13 mouse cellular contexts compared by ENCODE assay signal in genomic region chr8:92080852-92081251, GRCm38 (mm10).
DNase-seq lines count a peak whose midpoint lies in the region; ATAC-seq and TF ChIP-seq lines count a peak whose summit lies in the region.
"Had no signal": no experiment of that assay in that cellular context is flagged by ENCODE, and none has a peak within 500 bp of the region (broad histone marks: within the 10 kb centered on the region; RNA-seq: fewer than 3 reads in every experiment).

No protein-coding gene starts in this region.

- H3K9me3 ChIP-seq in forebrain, embryonic 12.5 days, result no peaks in the 10 kb centered on the region
- H3K9me3 ChIP-seq in forebrain, embryonic 11.5 days (ENCODE audit: control insufficient read depth, low read length), result no peaks in the 10 kb centered on the region
- H3K9me3 ChIP-seq in forebrain, postnatal 0 days (ENCODE audit: low read length), result no peaks in the 10 kb centered on the region
- no peaks in the 10 kb centered on the region for H3K9me3 ChIP-seq in liver, embryonic 12.5 days (replicated peaks)
- H3K9me3 ChIP-seq: embryonic facial prominence, embryonic 13.5 days; limb, embryonic 15.5 days had no signal

- no peak overlapping the region for H3K27ac ChIP-seq in forebrain, embryonic 12.5 days
- H3K27ac ChIP-seq in forebrain, embryonic 11.5 days (ENCODE audit: low read depth, low read length), result no peak overlapping the region
- H3K27ac ChIP-seq in forebrain, postnatal 0 days (ENCODE audit: low read depth, low read length), result no peak overlapping the region
- H3K27ac ChIP-seq in liver, embryonic 12.5 days, result no peak overlapping the region
- H3K27ac ChIP-seq: embryonic facial prominence, embryonic 13.5 days; limb, embryonic 15.5 days had no signal

- DNase-seq in forebrain, embryonic 11.5 days (ENCODE audit: low spot score), result no peak
- DNase-seq in left cerebral cortex, postnatal 4 days, result peak; percentile 70
- DNase-seq in left cerebral cortex, adult 11 months (ENCODE audit: low spot score), result no peak
- DNase-seq in forebrain, postnatal 0 days, result peak; percentile 75
- DNase-seq in right cerebral cortex, postnatal 25 days, result peak; percentile 5
- no peak for DNase-seq in adrenal gland, postnatal 10 days
- DNase-seq: adrenal gland, adult 2 months; lung, embryonic 14.5 days; thymus, postnatal 4 days had no signal

- H3K4me3 ChIP-seq in forebrain, embryonic 12.5 days (replicated peaks), result no peak overlapping the region
- H3K4me3 ChIP-seq in forebrain, embryonic 11.5 days (ENCODE audit: low read depth, low read length), result no peak overlapping the region
- no peak overlapping the region for H3K4me3 ChIP-seq in forebrain, postnatal 0 days (ENCODE audit: low read depth, low read length)
- H3K4me3 ChIP-seq in liver, embryonic 12.5 days, result no peak overlapping the region
- H3K4me3 ChIP-seq: embryonic facial prominence, embryonic 13.5 days; limb, embryonic 15.5 days had no signal

- no peak overlapping the region for H3K4me2 ChIP-seq in forebrain, embryonic 12.5 days
- H3K4me2 ChIP-seq in forebrain, embryonic 11.5 days (ENCODE audit: low read depth, low read length, severe bottlenecking), result no peak overlapping the region
- no peak overlapping the region for H3K4me2 ChIP-seq in forebrain, postnatal 0 days (ENCODE audit: low read depth)
- H3K4me2 ChIP-seq in liver, embryonic 12.5 days, result no peak overlapping the region
- H3K4me2 ChIP-seq: embryonic facial prominence, embryonic 13.5 days; limb, embryonic 15.5 days; lung, embryonic 14.5 days had no signal

- intact Hi-C loops in left cerebral cortex, postnatal 4 days (cut with DNase I), result no loop called here

- H3K36me3 ChIP-seq in forebrain, embryonic 12.5 days (replicated peaks), result no peaks in the 10 kb centered on the region
- no peaks in the 10 kb centered on the region for H3K36me3 ChIP-seq in forebrain, embryonic 11.5 days (ENCODE audit: control insufficient read depth, insufficient read depth, low read length)
- H3K36me3 ChIP-seq in forebrain, postnatal 0 days (ENCODE audit: insufficient read depth), result no peaks in the 10 kb centered on the region
- H3K36me3 ChIP-seq in liver, embryonic 12.5 days, result no peaks in the 10 kb centered on the region
- H3K36me3 ChIP-seq: embryonic facial prominence, embryonic 13.5 days; limb, embryonic 15.5 days had no signal

- peaks cover 10% of the 10 kb centered on the region for H3K4me1 ChIP-seq in forebrain, embryonic 12.5 days
- 0 out of 2 replicates have a peak, but pooled peaks cover 2% of the 10 kb centered on the region for H3K4me1 ChIP-seq in forebrain, embryonic 11.5 days (replicated peaks; ENCODE audit: control insufficient read depth, insufficient read depth, low read length)
- no peaks in the 10 kb centered on the region for H3K4me1 ChIP-seq in forebrain, postnatal 0 days (ENCODE audit: insufficient read depth)
- no peaks in the 10 kb centered on the region for H3K4me1 ChIP-seq in liver, embryonic 12.5 days
- H3K4me1 ChIP-seq: embryonic facial prominence, embryonic 13.5 days; limb, embryonic 15.5 days had no signal

- H3K27me3 ChIP-seq in forebrain, embryonic 12.5 days, result peaks cover 71% of the 10 kb centered on the region
- peaks cover 20% of the 10 kb centered on the region for H3K27me3 ChIP-seq in forebrain, embryonic 11.5 days (ENCODE audit: control insufficient read depth, insufficient read depth, low read length)
- H3K27me3 ChIP-seq in forebrain, postnatal 0 days (ENCODE audit: insufficient read depth, low read length), result peaks cover 17% of the 10 kb centered on the region
- H3K27me3 ChIP-seq in liver, embryonic 12.5 days (replicated peaks), result peaks cover under 1% of the 10 kb centered on the region

- no peak for TF ChIP-seq CTCF in forebrain, postnatal 0 days (IDR thresholded peaks at IDR 0.05; ENCODE audit: low read depth)

- no peak overlapping the region for H3K9ac ChIP-seq in forebrain, embryonic 12.5 days
- no peak overlapping the region for H3K9ac ChIP-seq in forebrain, embryonic 11.5 days (ENCODE audit: low read length)
- H3K9ac ChIP-seq in forebrain, postnatal 0 days, result no peak overlapping the region
- H3K9ac ChIP-seq in liver, embryonic 12.5 days, result no peak overlapping the region
- H3K9ac ChIP-seq: embryonic facial prominence, embryonic 13.5 days; limb, embryonic 15.5 days; lung, embryonic 14.5 days had no signal

- 56% methylated on average over 8 of the region's 8 CpGs for WGBS in forebrain, embryonic 12.5 days
- WGBS in forebrain, embryonic 11.5 days, result 74% methylated on average over 8 of the region's 8 CpGs
- WGBS in forebrain, postnatal 0 days, result 25% methylated on average over 8 of the region's 8 CpGs
- 65% methylated on average over 8 of the region's 8 CpGs for WGBS in liver, embryonic 12.5 days (ENCODE audit: insufficient replicate concordance)

- ATAC-seq in forebrain, embryonic 12.5 days (ENCODE audit: low FRiP score), result peak; percentile 39; the same call in 1 of the 2 replicates
- no peak for ATAC-seq in forebrain, embryonic 11.5 days (replicated peaks; ENCODE audit: low FRiP score)
- ATAC-seq in forebrain, postnatal 0 days, result peak; percentile 10; the same call in 1 of the 2 replicates
- ATAC-seq in liver, embryonic 12.5 days, result no peak

Comparison
In these comparisons a context has a peak if more than half of its experiments do, and no peak if none do; other contexts are left out.
1. ATAC-seq: peak in forebrain, embryonic 12.5 days (single experiment) and forebrain, postnatal 0 days (single experiment); none in forebrain, embryonic 11.5 days (single experiment) and liver, embryonic 12.5 days (single experiment).
2. DNase-seq: peak in left cerebral cortex, postnatal 4 days (single experiment), forebrain, postnatal 0 days (single experiment) and right cerebral cortex, postnatal 25 days (single experiment); none in forebrain, embryonic 11.5 days (single experiment), left cerebral cortex, adult 11 months (single experiment) and adrenal gland, postnatal 10 days (single experiment).